Mouse (Mus musculus) forebrain, embryonic 11.5 days (tissue): ENCODE results near the gene Bscl2. TPM values are rescaled to one million over a fixed set of nuclear protein-coding genes. Genes with fewer than 3 reads are reported as not detected.

Experiments used
- ATAC-seq: fragments of 200-750 bp; cut with Nextera tagmentation; replicated peaks from 2 replicates; pipeline ENCODE4 v1.8.0; 2017; ENCODE audit warnings: moderate TSS enrichment; ENCODE audit not compliant: low FRiP score
- DNase-seq: peaks from one replicate; pipeline ENCODE4 v3.0.0-alpha.2; 2017; ENCODE audit warnings: low spot score
- H3K27ac ChIP-seq: fragments of 300-500 bp; sonication (generic); 2 replicates; pipeline ENCODE4 v1.5.1; 2014; ENCODE audit warnings: low read depth, low read length
- H3K27me3 ChIP-seq: fragments of 300-500 bp; sonication (generic); 2 replicates; pipeline ENCODE4 v1.6.1; 2014; ENCODE audit warnings: mild to moderate bottlenecking, low read length, mixed read lengths; ENCODE audit not compliant: control insufficient read depth, insufficient read depth
- H3K36me3 ChIP-seq: fragments of 300-500 bp; sonication (generic); 2 replicates; pipeline ENCODE4 v1.6.1; 2014; ENCODE audit warnings: mild to moderate bottlenecking, low read length, moderate library complexity, mixed read lengths; ENCODE audit not compliant: control insufficient read depth, insufficient read depth
- H3K4me1 ChIP-seq: fragments of 300-500 bp; sonication (generic); replicated peaks from 2 replicates; pipeline ENCODE4 v1.6.1; 2014; ENCODE audit warnings: low read length, mixed read lengths; ENCODE audit not compliant: control insufficient read depth, insufficient read depth
- H3K4me2 ChIP-seq: fragments of 300-500 bp; sonication (generic); 2 replicates; pipeline ENCODE4 v1.6.1; 2014; ENCODE audit warnings: low read depth, mild to moderate bottlenecking, low read length, moderate library complexity, mixed read lengths; ENCODE audit not compliant: severe bottlenecking
- H3K4me3 ChIP-seq: fragments of 300-500 bp; sonication (generic); 2 replicates; pipeline ENCODE4 v1.5.1; 2014; ENCODE audit warnings: low read depth, low read length
- H3K9ac ChIP-seq: fragments of 300-500 bp; sonication (generic); 2 replicates; pipeline ENCODE4 v1.6.1; 2014; ENCODE audit warnings: low read length
- H3K9me3 ChIP-seq: fragments of 300-500 bp; sonication (generic); 2 replicates; pipeline ENCODE4 v1.6.1; 2016; ENCODE audit warnings: low read length, mixed read lengths; ENCODE audit not compliant: control insufficient read depth
- WGBS: fragments of 180-500 bp; shearing (Covaris S2); extraction: QIAGEN DNeasy Blood & Tissue Kit; methylation state at CpG from one replicate; pipeline ENCODE4 v1.1.7; 2014; 5-methylcytosine and 5-hydroxymethylcytosine counted together
- polyA plus RNA-seq: library from polyadenylated mRNA; unstranded; fragments of >200 nt; fragmentation: Nextera tagmentation; extraction: Ambion mirVana; gene quantifications from 2 replicates; pipeline ENCODE4 v1.2.1, GENCODE M21; 2014

Gene Bscl2
- polyA plus RNA-seq, 1 experiment from 2014 or later: 56.3 TPM

GRCm38 (mm10) chr19:8803879-8804660, 33.2 kb upstream of the Bscl2 start:
- H3K4me1 ChIP-seq: peaks cover 8% of the 10 kb centered on the region
- 90% methylated on average over 11 of the region's 11 CpGs for WGBS
- H3K36me3 ChIP-seq: no peaks in the 10 kb centered on the region; the same call in 1 of the 2 replicates
- no peak overlapping the region for H3K4me3 ChIP-seq
- H3K4me2 ChIP-seq: no peak overlapping the region
- H3K27ac ChIP-seq: 0 out of 2 replicates have a peak overlapping the region, but pooled peaks have one; percentile 7
- ATAC-seq (no peak), DNase-seq (no peak)
- no peaks in the 10 kb centered on the region for H3K27me3 ChIP-seq
- H3K9ac ChIP-seq: no peak overlapping the region
- H3K9me3 ChIP-seq: no peaks in the 10 kb centered on the region

- Histone ChIP-seq H3K9ac (no peak overlapping the region), H3K27me3 (no peaks in the 10 kb centered on the region), H3K4me2 (no peak overlapping the region), H3K9me3 (no peaks in the 10 kb centered on the region), H3K4me1 (peaks cover 6% of the 10 kb centered on the region), H3K36me3 (peaks cover 2% of the 10 kb centered on the region; the same call in 1 of the 2 replicates), H3K27ac (no peak overlapping the region), H3K4me3 (no peak overlapping the region)
- DNase-seq (no peak), ATAC-seq (no peak)
- 92% methylated on average over 5 of the region's 5 CpGs for WGBS
Measured at GRCm38 (mm10) chr19:8806810-8807209, 30.5 kb upstream of the Bscl2 start.

GRCm38 (mm10) chr19:8815812-8816211, 21.5 kb upstream of the Bscl2 start:
- Histone ChIP-seq H3K4me1 (peaks cover 13% of the 10 kb centered on the region), H3K36me3 (peaks cover 7% of the 10 kb centered on the region; the same call in 1 of the 2 replicates), H3K27ac (no peak overlapping the region), H3K9ac (no peak overlapping the region), H3K27me3 (no peaks in the 10 kb centered on the region), H3K4me3 (no peak overlapping the region), H3K4me2 (no peak overlapping the region), H3K9me3 (no peaks in the 10 kb centered on the region)
- WGBS: 85% methylated on average over 11 of the region's 11 CpGs
- DNase-seq: no peak
- no peak for ATAC-seq

GRCm38 (mm10) chr19:8817001-8817400, 20.3 kb upstream of the Bscl2 start:
- 62% methylated on average over 3 of the region's 3 CpGs for WGBS
- ATAC-seq (no peak), DNase-seq (no peak)
- H3K9me3 ChIP-seq: no peaks in the 10 kb centered on the region
- peaks cover 7% of the 10 kb centered on the region; the same call in 1 of the 2 replicates for H3K36me3 ChIP-seq
- peaks cover 15% of the 10 kb centered on the region for H3K4me1 ChIP-seq
- H3K9ac ChIP-seq: peak overlapping the region; percentile 32
- no peak overlapping the region for H3K27ac ChIP-seq
- H3K4me3 ChIP-seq: 0 out of 2 replicates have a peak overlapping the region, but pooled peaks have one; percentile 2
- H3K27me3 ChIP-seq: no peaks in the 10 kb centered on the region
- H3K4me2 ChIP-seq: 0 out of 2 replicates have a peak overlapping the region, but pooled peaks have one; percentile 24

GRCm38 (mm10) chr19:8818301-8818798, 18.9 kb upstream of the Bscl2 start:
- Histone ChIP-seq H3K36me3 (peaks cover 7% of the 10 kb centered on the region; the same call in 1 of the 2 replicates), H3K4me2 (peak overlapping the region; percentile 79), H3K9ac (peak overlapping the region; percentile 70), H3K27me3 (no peaks in the 10 kb centered on the region), H3K4me3 (peak overlapping the region; percentile 100), H3K4me1 (peaks cover 20% of the 10 kb centered on the region), H3K27ac (peak overlapping the region; percentile 99), H3K9me3 (no peaks in the 10 kb centered on the region)
- WGBS: 34% methylated on average over 14 of the region's 14 CpGs
- DNase-seq (no peak), ATAC-seq (no peak)

GRCm38 (mm10) chr19:8818801-8819595, 18.3 kb upstream of the Bscl2 start, which contains the start of gene Ttc9c:
Ttc9c (minus strand) TSS chr19:8819333.
- ATAC-seq: peak; percentile 93
- peak; percentile 97 for DNase-seq
- Histone ChIP-seq H3K36me3 (peaks cover 9% of the 10 kb centered on the region; the same call in 1 of the 2 replicates), H3K4me2 (peak within 1 kb of the TSS; percentile 79), H3K4me1 (peaks cover 20% of the 10 kb centered on the region), H3K4me3 (peak within 1 kb of the TSS; percentile 100), H3K9ac (peak within 1 kb of the TSS; percentile 98), H3K9me3 (no peaks in the 10 kb centered on the region), H3K27me3 (no peaks in the 10 kb centered on the region), H3K27ac (peak within 1 kb of the TSS; percentile 99)
- under 1% methylated on average over 33 of the region's 33 CpGs for WGBS

- Histone ChIP-seq H3K4me1 (peaks cover 20% of the 10 kb centered on the region), H3K36me3 (peaks cover 7% of the 10 kb centered on the region; the same call in 1 of the 2 replicates), H3K4me2 (peak within 1 kb of the TSS; percentile 79), H3K9me3 (no peaks in the 10 kb centered on the region), H3K27ac (peak within 1 kb of the TSS; percentile 99), H3K4me3 (peak within 1 kb of the TSS; percentile 100), H3K9ac (peak within 1 kb of the TSS; percentile 98), H3K27me3 (no peaks in the 10 kb centered on the region)
- under 1% methylated on average over 83 of the region's 83 CpGs for WGBS
- ATAC-seq (peak; percentile 96), DNase-seq (peak; percentile 97)
Measured at GRCm38 (mm10) chr19:8819596-8820423, 17.5 kb upstream of the Bscl2 start, which contains the start of gene Hnrnpul2. Hnrnpul2 (plus strand) TSS chr19:8820010.
